ENCODE assay signal across 8 mouse cellular contexts in the genomic region with DNA sequence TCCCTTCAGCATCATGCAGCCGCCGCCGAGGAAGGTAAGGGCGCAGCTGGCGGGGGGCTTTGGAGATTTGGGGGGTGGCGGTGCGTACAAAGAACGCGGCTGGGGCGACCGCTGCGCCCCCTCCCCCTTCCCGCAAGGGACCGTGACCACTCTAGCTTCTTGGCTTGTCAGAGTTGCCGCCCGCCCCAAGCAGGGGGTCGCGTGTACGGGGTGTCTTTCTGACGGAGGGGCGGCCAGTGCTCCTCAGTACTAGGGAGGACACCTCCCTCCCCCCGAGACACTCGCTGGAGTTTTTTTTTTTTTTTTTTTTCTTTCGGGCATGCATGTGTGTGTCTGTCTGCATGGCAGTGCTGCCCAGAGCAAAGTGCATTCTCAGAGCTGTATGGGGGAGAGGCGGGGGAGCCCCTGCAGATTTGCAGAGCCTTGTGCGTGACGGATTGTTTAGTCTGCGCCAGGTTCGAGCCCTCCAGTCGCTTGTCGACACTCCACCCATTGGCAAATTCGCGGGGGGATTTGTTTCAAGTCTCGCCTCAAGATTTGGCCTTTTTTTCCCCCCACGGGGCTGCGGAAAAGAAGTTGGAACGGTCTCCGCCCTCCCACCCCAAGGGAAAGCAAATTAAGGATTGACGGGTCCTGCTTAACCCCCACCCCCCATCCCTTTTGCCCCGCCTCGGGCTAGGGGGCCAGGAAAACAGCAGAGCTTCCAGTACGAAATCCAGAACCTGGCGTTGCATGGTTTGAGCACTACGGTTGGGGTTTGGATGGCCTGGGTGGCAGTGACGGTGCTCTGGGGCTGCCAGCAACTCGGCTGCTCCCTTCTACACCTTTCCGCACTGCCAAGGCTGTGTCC. TPM values are rescaled to one million over a fixed set of nuclear protein-coding genes. Genes with fewer than 3 reads are reported as not detected.
DNase-seq lines count a peak whose midpoint lies in the region; ATAC-seq and TF ChIP-seq lines count a peak whose summit lies in the region.

No protein-coding gene starts in this region.

- peaks cover 13% of the 10 kb centered on the region for H3K36me3 ChIP-seq in heart, postnatal 0 days (replicated peaks; ENCODE audit: control insufficient read depth, insufficient read depth, low read length)
- peaks cover 6% of the 10 kb centered on the region; the same call in 1 of the 2 replicates for H3K36me3 ChIP-seq in splenic B cell, adult 2 months (ENCODE audit: control insufficient read depth, insufficient read depth, low read length, poor library complexity, severe bottlenecking)

- H3K9ac ChIP-seq in heart, postnatal 0 days (replicated peaks; ENCODE audit: low read depth, low read length), result peak overlapping the region; percentile 89

- DNase-seq in adrenal gland, postnatal 25 days, result peak; percentile 27
- no peak for DNase-seq in adrenal gland, adult 8-10 months
- DNase-seq in MN1 (ENCODE audit: low spot score), result peak; percentile 38
- peak; percentile 31 for DNase-seq in embryo, embryonic 11.5 days (ENCODE audit: low read depth, low spot score)
- DNase-seq in heart, postnatal 0 days (ENCODE audit: low spot score), result no peak
- peak; percentile 23 for DNase-seq in layer of hippocampus, adult 9-11 months
- DNase-seq in lung, postnatal 25 days (ENCODE audit: low spot score), result peak; percentile 21
- DNase-seq in splenic B cell, adult 2 months (ENCODE audit: low read depth, low spot score), result peak; percentile 57

- H3K4me3 ChIP-seq in heart, postnatal 0 days (ENCODE audit: low read depth, low read length), result peak overlapping the region; percentile 89

- peaks cover 10% of the 10 kb centered on the region for H3K4me1 ChIP-seq in heart, postnatal 0 days (ENCODE audit: control insufficient read depth, insufficient read depth)

- 0% methylated on average over 38 of the region's 47 CpGs for WGBS in heart, postnatal 0 days

- H3K9me3 ChIP-seq in heart, postnatal 0 days (replicated peaks; ENCODE audit: control insufficient read depth, low read length), result 0 out of 2 replicates have a peak, but pooled peaks cover 2% of the 10 kb centered on the region

- no peak for TF ChIP-seq EP300 in heart, postnatal 0 days (IDR thresholded peaks at IDR 0.05; ENCODE audit: low read depth)

- no peaks in the 10 kb centered on the region for H3K27me3 ChIP-seq in heart, postnatal 0 days (ENCODE audit: control insufficient read depth, insufficient read depth, low read length)
- no peaks in the 10 kb centered on the region for H3K27me3 ChIP-seq in splenic B cell, adult 2 months (ENCODE audit: control insufficient read depth, insufficient read depth, low read length, poor library complexity, severe bottlenecking)

- H3K4me2 ChIP-seq in heart, postnatal 0 days (ENCODE audit: low read depth, low read length), result peak overlapping the region; percentile 95

- H3K27ac ChIP-seq in heart, postnatal 0 days (ENCODE audit: low read depth), result peak overlapping the region; percentile 95

- no peak for TF ChIP-seq CTCF in heart, postnatal 0 days (IDR thresholded peaks at IDR 0.05; ENCODE audit: low read depth)

- no peak for ATAC-seq in heart, postnatal 0 days (ENCODE audit: insufficient read depth, low read depth)

RNA-seq across cellular contexts. Expression of gene Fchsd2, which starts 16.6 kb away (rescaled TPM):
- total RNA-seq in adrenal gland, postnatal 25 days (2021), result 24.1 and 31.9 TPM in 2 replicates
- 10 to 100 TPM; 20.9 to 53.3 (median 33.8) TPM for total RNA-seq in adrenal gland, adult 8-10 months (2022)
- 15.6 and 19.3 TPM in 2 replicates for total RNA-seq in heart, postnatal 0 days (2014; rRNA removed; ENCODE audit: low replicate concordance)
- polyA plus RNA-seq in heart, postnatal 0 days (2015; fragmentation: Nextera tagmentation; extraction: Ambion mirVana), result 8.7 and 9.7 TPM in 2 replicates

Comparison
In these comparisons a context has a peak if more than half of its experiments do, and no peak if none do; other contexts are left out.
1. DNase-seq: peak in adrenal gland, postnatal 25 days (single experiment), MN1 (single experiment), embryo, embryonic 11.5 days (single experiment), layer of hippocampus, adult 9-11 months (single experiment), lung, postnatal 25 days (single experiment) and splenic B cell, adult 2 months (single experiment); none in adrenal gland, adult 8-10 months (single experiment) and heart, postnatal 0 days (single experiment).